Comparison of ENCODE assay signal across 8 mouse cellular contexts in genomic region chr13:39923113-39923512, GRCm38 (mm10).
DNase-seq lines count a peak whose midpoint lies in the region; ATAC-seq lines count a peak whose summit lies in the region.

No protein-coding gene starts in this region.

- DNase-seq in kidney, postnatal 10 days = peak; percentile 55
- no peak for DNase-seq in kidney, adult 11 months
- peak; percentile 43 for DNase-seq in brain, adult 2 months (ENCODE audit: low read depth, low spot score)
- DNase-seq in frontal cortex, adult 2 months (ENCODE audit: extremely low spot score in 1 of 2, low spot score in 1 of 2) = peak; percentile 8 to 70
- peak; percentile 4 for DNase-seq in lung, postnatal 25 days (ENCODE audit: low spot score)
- no peak for DNase-seq in thymus, postnatal 0 days (ENCODE audit: low spot score)
- DNase-seq in thymus, postnatal 25 days = no peak

- ATAC-seq in activated CD4-positive, CD25-positive, alpha-beta regulatory T cell, adult 4 months = no peak

Comparison
In these comparisons a context has a peak if more than half of its experiments do, and no peak if none do; other contexts are left out.
1. DNase-seq: peak in kidney, postnatal 10 days (single experiment), brain, adult 2 months (single experiment), frontal cortex, adult 2 months (2 of 2) and lung, postnatal 25 days (single experiment); none in kidney, adult 11 months (single experiment), thymus, postnatal 0 days (single experiment) and thymus, postnatal 25 days (single experiment).